Mouse (Mus musculus) stomach, postnatal 0 days (tissue): ENCODE measurements at regions not wholly inside any gene's neighbourhood (a gene's known extent, or its start where the extent isn't known, plus 50 kb on each side); places are given as distances from the start of the nearest gene placed in this dataset.

Experiments used
- ATAC-seq: fragments of 200-750 bp; cut with Nextera tagmentation; 2 replicates; pipeline ENCODE4 v1.8.0; 2017; ENCODE audit not compliant: low FRiP score, low TSS enrichment
- DNase-seq: peaks from one replicate; pipeline ENCODE4 v3.0.0-alpha.2; 2016; ENCODE audit warnings: low spot score
- H3K27ac ChIP-seq: fragments of 300-500 bp; sonication (generic); replicated peaks from 2 replicates; pipeline ENCODE4 v1.5.1; 2014; ENCODE audit warnings: mild to moderate bottlenecking, control low read depth
- H3K27me3 ChIP-seq: fragments of 300-500 bp; sonication (generic); 2 replicates; pipeline ENCODE4 v1.6.1; 2014; ENCODE audit warnings: low read length; ENCODE audit not compliant: control insufficient read depth, insufficient read depth
- H3K36me3 ChIP-seq: fragments of 300-500 bp; sonication (generic); 2 replicates; pipeline ENCODE4 v1.6.1; 2014; ENCODE audit warnings: low read length, mixed read lengths; ENCODE audit not compliant: control insufficient read depth, insufficient read depth
- H3K4me1 ChIP-seq: fragments of 300-500 bp; sonication (generic); replicated peaks from 2 replicates; pipeline ENCODE4 v1.6.1; 2014; ENCODE audit warnings: antibody characterized with exemption; ENCODE audit not compliant: control insufficient read depth, insufficient read depth
- H3K4me2 ChIP-seq: fragments of 300-500 bp; sonication (generic); replicated peaks from 2 replicates; pipeline ENCODE4 v1.6.1; 2014; ENCODE audit warnings: low read depth, mild to moderate bottlenecking, control low read depth, moderate library complexity
- H3K4me3 ChIP-seq: fragments of 300-500 bp; sonication (generic); 2 replicates; pipeline ENCODE4 v1.5.1; 2014; ENCODE audit warnings: low read depth, low read length, control low read depth
- H3K9ac ChIP-seq: fragments of 300-500 bp; sonication (generic); 2 replicates; pipeline ENCODE4 v1.6.1; 2014; ENCODE audit warnings: mild to moderate bottlenecking, low read length, control low read depth, mixed read lengths
- H3K9me3 ChIP-seq: fragments of 300-500 bp; sonication (generic); 2 replicates; pipeline ENCODE4 v1.6.1; 2016; ENCODE audit warnings: low read length; ENCODE audit not compliant: control insufficient read depth
- CTCF ChIP-seq: IDR thresholded peaks from 2 replicates; pipeline ENCODE4 v1.5.1; 2016; ENCODE audit warnings: antibody characterized with exemption, low read depth, mild to moderate bottlenecking, moderate library complexity
- EP300 ChIP-seq: optimal IDR thresholded peaks from 2 replicates; pipeline ENCODE3; 2016; ENCODE audit warnings: antibody characterized with exemption
- WGBS: fragments of 180-500 bp; shearing (Covaris S2); extraction: QIAGEN DNeasy Blood & Tissue Kit; methylation state at CpG from one replicate; pipeline ENCODE4 v1.1.7; 2014; 5-methylcytosine and 5-hydroxymethylcytosine counted together

DNA sequence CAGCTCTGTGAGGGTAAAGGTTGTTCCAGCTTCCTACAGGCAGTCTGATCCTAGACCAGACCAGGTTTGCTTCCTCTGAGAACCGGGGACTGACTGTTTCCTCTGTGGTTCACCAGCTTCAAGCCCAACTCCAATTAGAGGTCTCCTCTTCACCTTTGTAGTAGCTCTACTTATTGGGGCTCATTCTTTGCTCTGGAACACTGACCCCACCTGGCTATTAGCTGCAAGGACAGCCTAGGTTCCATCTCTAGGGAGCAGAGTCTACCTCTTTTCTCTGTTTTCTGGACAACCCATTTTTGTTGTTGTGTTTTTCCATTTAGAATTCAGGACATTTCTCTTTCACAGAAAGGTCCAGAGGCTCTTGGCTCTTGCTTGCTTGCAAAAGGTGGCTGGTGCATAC lies 129.3 kb upstream of the Podxl start:
- no peaks in the 10 kb centered on the region for H3K36me3 ChIP-seq
- no peak overlapping the region for H3K9ac ChIP-seq
- H3K4me3 ChIP-seq, result no peak overlapping the region
- 73% methylated on average over 1 of the region's 1 CpGs for WGBS
- H3K4me2 ChIP-seq, result no peak overlapping the region
- ATAC-seq (no peak), DNase-seq (no peak)
- no peaks in the 10 kb centered on the region for H3K9me3 ChIP-seq
- no peaks in the 10 kb centered on the region for H3K27me3 ChIP-seq
- H3K4me1 ChIP-seq, result no peaks in the 10 kb centered on the region
- H3K27ac ChIP-seq, result no peak overlapping the region
- TF ChIP-seq CTCF, result peak; percentile 60
- TF ChIP-seq EP300, result no peak

DNA sequence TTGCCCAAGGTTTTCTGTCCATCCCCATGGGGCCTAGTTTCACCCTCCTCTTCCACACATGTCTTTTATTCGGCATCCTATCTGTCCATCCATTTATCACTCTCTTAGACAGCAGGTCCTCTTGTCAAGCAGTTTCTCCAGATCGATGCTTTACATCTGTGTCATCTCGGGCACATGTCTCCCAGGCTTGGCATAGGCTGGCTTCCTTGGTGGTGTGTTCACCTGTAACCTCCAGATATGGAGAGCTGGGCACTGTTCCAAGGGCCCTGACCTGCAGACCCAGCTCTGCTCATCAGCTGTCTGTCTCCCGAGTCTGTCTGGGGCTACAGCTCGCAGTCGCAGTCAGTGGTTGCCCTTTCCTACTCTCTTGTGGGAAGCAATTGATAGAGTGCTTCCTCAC lies 128.2 kb upstream of the Podxl start:
- H3K4me1 ChIP-seq, result no peaks in the 10 kb centered on the region
- H3K27ac ChIP-seq, result no peak overlapping the region
- H3K36me3 ChIP-seq, result no peaks in the 10 kb centered on the region
- H3K4me2 ChIP-seq, result no peak overlapping the region
- no peak overlapping the region for H3K4me3 ChIP-seq
- 75% methylated on average over 6 of the region's 6 CpGs for WGBS
- no peak for ATAC-seq
- H3K9me3 ChIP-seq, result no peaks in the 10 kb centered on the region
- TF ChIP-seq EP300 (no peak), CTCF (no peak)
- no peaks in the 10 kb centered on the region for H3K27me3 ChIP-seq
- DNase-seq, result no peak
- no peak overlapping the region for H3K9ac ChIP-seq

DNA sequence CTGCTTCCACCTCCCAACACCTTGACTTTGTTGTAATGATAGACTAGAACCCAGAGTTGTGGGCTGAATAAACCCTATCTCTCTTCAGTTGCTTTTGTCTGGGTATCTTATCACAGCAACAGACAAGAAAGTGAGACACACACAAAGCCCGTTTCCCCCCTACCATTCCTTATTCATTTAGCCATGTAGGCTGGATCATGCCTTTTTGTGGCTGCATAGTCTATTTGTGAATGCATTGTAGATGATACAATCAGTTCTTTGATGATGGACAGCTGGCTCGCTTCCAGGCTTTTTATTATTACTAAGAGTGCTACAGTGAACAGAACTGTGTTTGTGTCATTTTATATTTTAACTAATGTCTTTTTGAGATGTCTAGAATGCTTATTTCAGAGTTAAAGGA lies 116.3 kb upstream of the Podxl start:
- no peak overlapping the region for H3K27ac ChIP-seq
- TF ChIP-seq CTCF, result no peak
- TF ChIP-seq EP300, result no peak
- no peaks in the 10 kb centered on the region for H3K36me3 ChIP-seq
- ATAC-seq (no peak), DNase-seq (no peak)
- no peaks in the 10 kb centered on the region for H3K4me1 ChIP-seq
- H3K4me2 ChIP-seq, result no peak overlapping the region
- H3K27me3 ChIP-seq, result no peaks in the 10 kb centered on the region
- no peak overlapping the region for H3K4me3 ChIP-seq
- H3K9ac ChIP-seq, result no peak overlapping the region
- no peaks in the 10 kb centered on the region for H3K9me3 ChIP-seq
- WGBS, result 53% methylated on average over 2 of the region's 2 CpGs

DNA sequence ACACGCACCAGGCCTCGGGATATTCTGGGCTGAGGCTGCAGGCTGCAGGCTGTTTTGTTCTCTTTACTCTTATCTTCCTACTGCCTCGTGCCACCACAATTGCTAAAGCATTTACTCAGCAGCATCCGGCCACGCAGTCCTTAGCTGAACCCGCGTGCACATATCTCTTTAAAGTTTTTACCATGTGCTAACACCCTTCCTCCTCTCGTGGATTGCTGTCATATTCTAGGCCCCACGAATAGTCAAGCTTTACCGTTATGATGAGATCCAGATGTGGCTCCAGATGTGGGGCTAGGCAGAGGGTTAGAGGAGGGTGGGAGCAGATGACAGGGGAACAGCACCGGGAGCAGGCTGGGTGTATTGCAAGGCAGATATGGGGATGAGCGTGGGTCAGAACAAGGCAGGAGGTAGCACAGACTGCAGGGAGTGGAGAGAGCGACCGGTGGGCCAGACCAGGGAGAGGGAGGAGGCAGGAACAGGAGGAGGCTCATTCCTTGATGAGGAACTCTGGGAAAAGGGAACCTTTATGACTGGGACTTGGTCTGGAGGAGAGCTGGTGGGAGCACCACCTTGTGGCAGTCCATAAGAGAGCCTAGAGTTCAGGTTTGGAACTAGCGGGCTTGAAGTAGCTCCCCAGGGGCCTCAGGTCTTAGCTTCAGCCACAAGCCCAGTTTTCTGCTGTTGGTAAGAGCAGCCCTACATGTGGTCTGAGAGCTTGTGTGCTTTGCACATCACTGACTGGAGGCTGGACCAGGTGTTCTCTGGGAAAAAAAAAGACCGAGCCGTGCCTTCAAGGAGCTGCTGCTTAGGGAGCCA lies 102.1 kb upstream of the Podxl start:
- Histone ChIP-seq H3K27me3 (no peaks in the 10 kb centered on the region), H3K27ac (no peak overlapping the region), H3K36me3 (no peaks in the 10 kb centered on the region), H3K4me1 (no peaks in the 10 kb centered on the region), H3K9me3 (no peaks in the 10 kb centered on the region), H3K4me2 (no peak overlapping the region), H3K9ac (no peak overlapping the region), H3K4me3 (no peak overlapping the region)
- TF ChIP-seq EP300, result no peak
- peak; percentile 49 for TF ChIP-seq CTCF
- WGBS, result 40% methylated on average over 17 of the region's 17 CpGs
- DNase-seq (no peak), ATAC-seq (peak; percentile 32; the same call in 1 of the 2 replicates)

DNA sequence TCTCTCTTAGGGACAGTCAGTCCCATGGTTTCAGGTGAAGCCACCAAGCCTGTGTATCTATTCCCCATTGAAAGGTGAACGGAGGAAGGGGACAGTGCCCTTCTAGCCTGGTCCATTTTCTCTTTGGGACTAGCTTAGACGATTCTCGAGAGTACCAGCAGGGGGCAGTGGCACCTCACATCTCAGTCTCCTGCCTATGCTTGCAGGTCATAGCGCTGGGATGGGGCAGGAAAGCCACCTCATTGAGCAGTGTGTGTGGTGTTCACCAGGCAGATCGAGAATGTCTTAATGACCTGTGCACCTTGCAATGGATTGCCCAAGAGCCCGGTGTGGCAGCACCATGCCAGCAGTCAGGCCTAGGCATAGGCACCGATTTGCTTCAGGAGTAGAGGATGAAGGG lies 100.7 kb upstream of the Podxl start:
- no peaks in the 10 kb centered on the region for H3K9me3 ChIP-seq
- DNase-seq (peak; percentile 60), ATAC-seq (peak; percentile 24; the same call in 1 of the 2 replicates)
- H3K4me2 ChIP-seq, result no peak overlapping the region
- no peaks in the 10 kb centered on the region for H3K36me3 ChIP-seq
- TF ChIP-seq CTCF (peak; percentile 93), EP300 (no peak)
- H3K27me3 ChIP-seq, result no peaks in the 10 kb centered on the region
- H3K9ac ChIP-seq, result no peak overlapping the region
- 22% methylated on average over 7 of the region's 7 CpGs for whole genome bisulfite sequencing
- H3K4me1 ChIP-seq, result no peaks in the 10 kb centered on the region
- no peak overlapping the region for H3K4me3 ChIP-seq
- H3K27ac ChIP-seq, result no peak overlapping the region

DNA sequence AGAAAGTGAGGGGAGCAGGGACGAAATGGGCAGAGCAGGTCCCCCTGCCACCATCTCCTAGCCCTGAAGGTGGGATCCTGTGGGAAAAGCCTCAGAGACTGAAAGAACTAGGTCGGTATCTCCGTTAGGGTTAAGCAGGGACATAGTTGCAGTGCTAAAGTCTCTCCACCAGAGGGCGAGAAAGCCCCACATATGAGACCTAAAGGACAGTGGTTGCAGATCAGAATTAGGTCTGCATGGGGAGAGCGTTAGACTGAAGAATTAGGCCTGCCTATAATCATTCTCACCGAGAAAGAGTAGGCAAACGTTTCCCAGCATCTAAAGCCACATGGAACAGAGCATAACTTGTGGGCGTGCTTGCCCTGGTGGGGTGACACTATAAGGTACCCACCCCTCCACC lies 97.0 kb upstream of the Podxl start:
- Histone ChIP-seq H3K36me3 (no peaks in the 10 kb centered on the region), H3K9me3 (no peaks in the 10 kb centered on the region), H3K27me3 (no peaks in the 10 kb centered on the region), H3K9ac (no peak overlapping the region), H3K27ac (no peak overlapping the region), H3K4me1 (no peaks in the 10 kb centered on the region), H3K4me3 (no peak overlapping the region), H3K4me2 (no peak overlapping the region)
- DNase-seq (peak; percentile 60), ATAC-seq (peak; percentile 62; the same call in 1 of the 2 replicates)
- TF ChIP-seq CTCF, result peak; percentile 97
- TF ChIP-seq EP300, result no peak
- WGBS, result 12% methylated on average over 8 of the region's 8 CpGs
